Mouse (Mus musculus) layer of hippocampus, postnatal 25 days (tissue): ENCODE results near the gene Ddc. TPM values are rescaled to one million over a fixed set of nuclear protein-coding genes. Genes with fewer than 3 reads are reported as not detected.

Experiments
- DNase-seq, 2 experiments: peaks; one replicate each; pipeline ENCODE4 v3.0.0; 2022; ENCODE audit warnings: mixed read lengths in 2 of 2, low spot score in 1 of 2; ENCODE audit errors: extremely low spot score in 1 of 2
- total RNA-seq, 2 experiments: library from RNA; stranded (reverse); gene quantifications; 2 replicates each; pipeline ENCODE4 v1.2.3; 2021

Ddc gene
- total RNA-seq, 2 experiments from 2014 or later: 11.8 to 12.2 TPM

GRCm38 (mm10) chr11:11850476-11851267 is 47.3 kb downstream of the Ddc start:
- no peak for DNase-seq

- DNase-seq: no peak
Measured at GRCm38 (mm10) chr11:11849513-11850311, 48.2 kb downstream of the Ddc start.

GRCm38 (mm10) chr11:11848467-11848866 is 49.5 kb downstream of the Ddc start:
- DNase-seq: no peak

GRCm38 (mm10) chr11:11845044-11845443 is 52.9 kb downstream of the Ddc start:
- no peak for DNase-seq

GRCm38 (mm10) chr11:11844367-11844971 is 53.5 kb downstream of the Ddc start:
- DNase-seq: no peak

- DNase-seq: no peak
Measured at GRCm38 (mm10) chr11:11841590-11841989, 56.4 kb downstream of the Ddc start.

- no peak for DNase-seq
Measured at GRCm38 (mm10) chr11:11840746-11841145, 57.2 kb downstream of the Ddc start.

GRCm38 (mm10) chr11:11839874-11840273 is 58.1 kb downstream of the Ddc start:
- DNase-seq: no peak

- DNase-seq: no peak
Measured at GRCm38 (mm10) chr11:11837384-11837783, 60.6 kb downstream of the Ddc start.

GRCm38 (mm10) chr11:11836713-11837370 is 61.1 kb downstream of the Ddc start:
- DNase-seq: no peak

GRCm38 (mm10) chr11:11836262-11836661 is 61.7 kb downstream of the Ddc start:
- DNase-seq: no peak

- no peak for DNase-seq
Measured at GRCm38 (mm10) chr11:11835791-11836190, 62.2 kb downstream of the Ddc start.

GRCm38 (mm10) chr11:11835361-11835760 is 62.6 kb downstream of the Ddc start:
- DNase-seq: no peak

GRCm38 (mm10) chr11:11833100-11833499 is 64.8 kb downstream of the Ddc start:
- DNase-seq: no peak

GRCm38 (mm10) chr11:11832755-11833084 is 65.2 kb downstream of the Ddc start:
- DNase-seq: no peak

- DNase-seq: no peak
Measured at GRCm38 (mm10) chr11:11831940-11832754, 65.8 kb downstream of the Ddc start.

- no peak for DNase-seq
Measured at GRCm38 (mm10) chr11:11831526-11831925, 66.4 kb downstream of the Ddc start.

- DNase-seq: no peak
Measured at GRCm38 (mm10) chr11:11830884-11831495, 67.0 kb downstream of the Ddc start.

- DNase-seq: no peak
Measured at GRCm38 (mm10) chr11:11829161-11830000, 68.6 kb downstream of the Ddc start.
